Mouse (Mus musculus): Measurements from ENCODE around the gene Zfp27. TPM values are rescaled to one million over a fixed set of nuclear protein-coding genes. Genes with fewer than 3 reads are reported as not detected.
"Not testable (repeated sequence)": the region's sequence is repeated elsewhere in the genome, so short reads cannot be mapped to it uniquely, and the experiment has no call there.

Gene Zfp27
- total RNA-seq, 2 experiments from 2014 or later: 15.4 to 16.6 TPM

DNA sequence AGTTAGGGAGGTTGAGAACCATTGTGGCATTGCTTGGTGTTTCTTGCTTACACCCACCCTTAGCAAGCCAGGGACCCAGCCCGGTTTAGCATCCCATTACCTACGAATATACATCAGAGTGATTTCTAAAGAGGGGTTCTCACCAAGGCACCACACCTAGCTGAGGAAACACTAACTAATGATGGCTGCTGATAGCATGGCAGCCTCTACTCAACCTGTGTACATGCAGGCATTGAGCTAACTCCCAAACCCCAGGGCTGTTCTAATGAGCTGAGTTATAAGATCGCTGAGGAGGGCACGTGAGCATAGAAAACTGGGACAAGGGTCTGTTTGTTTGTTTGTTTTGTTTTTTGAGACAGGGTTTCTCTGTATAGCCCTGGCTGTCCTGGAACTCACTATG is 13.6 kb downstream of the Zfp27 start:
- DNase-seq (ENCODE audit: low spot score in 2 of 2): no peak

- DNase-seq (ENCODE audit: low spot score in 2 of 2): no peak
Measured at GRCm38 (mm10) chr7:29890501-29890900, 15.9 kb downstream of the Zfp27 start.

DNA sequence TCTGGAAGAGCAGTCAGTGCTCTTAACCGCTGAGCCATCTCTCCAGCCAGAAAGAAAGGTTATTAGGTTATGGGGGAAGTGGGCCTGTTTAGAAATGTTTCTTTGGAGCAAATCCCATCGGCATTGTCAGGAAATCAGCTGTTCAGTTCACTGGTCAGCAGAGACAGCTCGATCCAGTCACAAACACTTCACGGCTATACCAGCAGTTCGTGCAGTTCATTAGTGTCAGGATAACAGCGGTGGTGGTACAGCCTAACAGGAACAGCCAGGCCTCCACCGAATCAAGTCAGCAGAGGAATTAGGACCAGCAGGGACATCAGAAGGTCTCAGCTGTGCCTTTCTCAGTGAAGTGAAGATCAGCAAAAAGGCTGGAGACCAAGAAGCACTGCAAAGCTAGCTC is 25.5 kb downstream of the Zfp27 start:
- DNase-seq (ENCODE audit: low spot score in 2 of 2): no peak

DNA sequence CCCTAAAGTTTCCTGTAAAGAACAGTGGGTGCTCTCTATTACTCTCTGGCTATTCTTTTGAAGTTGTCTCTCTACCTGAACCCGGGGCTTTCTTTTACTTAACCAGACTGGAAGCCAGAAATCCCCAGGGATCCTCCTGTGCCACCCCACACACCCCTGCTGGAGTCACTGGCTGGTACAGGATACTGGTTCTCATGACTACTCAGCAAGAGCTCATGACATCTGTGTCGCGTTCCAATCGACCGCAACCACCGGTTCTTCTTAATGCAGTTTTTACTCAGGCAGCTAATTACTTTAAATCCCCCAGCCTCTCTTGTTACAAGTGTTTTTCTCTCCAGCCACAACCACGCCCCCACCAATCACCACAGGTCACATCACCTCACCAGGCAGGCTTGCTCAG is 26.3 kb downstream of the Zfp27 start:
- no peak for DNase-seq (ENCODE audit: low spot score in 2 of 2)

- not testable (repeated sequence) for DNase-seq (ENCODE audit: low spot score in 2 of 2)
Measured at GRCm38 (mm10) chr7:29877561-29877960, 28.8 kb downstream of the Zfp27 start.

DNA sequence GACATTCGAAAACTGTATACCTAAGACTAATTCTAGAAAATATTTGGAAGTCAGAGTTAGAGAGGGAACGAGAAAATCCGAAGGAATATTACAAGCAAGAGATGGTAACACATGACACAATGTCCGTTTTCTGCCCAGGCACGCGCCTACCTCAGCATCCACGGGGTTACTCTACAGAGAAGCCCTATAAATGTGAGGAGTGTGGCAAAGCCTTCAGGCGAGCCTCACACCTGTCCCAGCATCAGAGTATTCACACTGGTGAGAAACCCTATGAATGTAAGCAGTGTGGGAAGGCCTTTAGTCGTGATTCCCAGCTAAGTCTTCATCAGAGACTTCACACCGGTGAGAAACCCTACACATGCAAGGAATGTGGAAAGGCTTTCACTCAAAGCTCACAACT is 32.1 kb downstream of the Zfp27 start:
- no peak for DNase-seq (ENCODE audit: low spot score in 2 of 2)

DNA sequence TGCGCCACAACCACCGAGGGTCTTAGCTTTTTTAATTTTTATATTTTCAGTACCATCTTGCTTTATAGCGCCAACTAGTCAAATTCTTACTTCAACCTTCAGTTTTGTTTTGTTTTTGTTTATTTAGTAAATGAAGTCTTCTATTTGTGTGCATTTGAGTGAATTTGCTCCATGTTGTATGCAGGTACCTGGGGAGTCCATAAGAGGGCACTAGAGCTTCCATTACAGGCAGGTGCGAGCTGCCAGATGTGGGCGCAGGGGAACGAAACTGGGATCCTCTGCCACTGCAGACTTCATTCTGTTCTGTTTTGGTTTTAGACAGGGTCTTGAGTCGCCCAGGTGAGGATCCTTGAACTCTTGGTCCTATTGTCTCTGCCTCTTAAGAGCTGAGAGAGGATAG is 44.7 kb downstream of the Zfp27 start:
- no peak for DNase-seq (ENCODE audit: low spot score in 2 of 2)

GRCm38 (mm10) chr7:29859532-29860517 is 46.5 kb downstream of the Zfp27 start, which contains the start of gene Zfp420:
Zfp420 (plus strand) TSS chr7:29859979.
- DNase-seq (ENCODE audit: low spot score in 2 of 2): peak; percentile 41 to 68

DNA sequence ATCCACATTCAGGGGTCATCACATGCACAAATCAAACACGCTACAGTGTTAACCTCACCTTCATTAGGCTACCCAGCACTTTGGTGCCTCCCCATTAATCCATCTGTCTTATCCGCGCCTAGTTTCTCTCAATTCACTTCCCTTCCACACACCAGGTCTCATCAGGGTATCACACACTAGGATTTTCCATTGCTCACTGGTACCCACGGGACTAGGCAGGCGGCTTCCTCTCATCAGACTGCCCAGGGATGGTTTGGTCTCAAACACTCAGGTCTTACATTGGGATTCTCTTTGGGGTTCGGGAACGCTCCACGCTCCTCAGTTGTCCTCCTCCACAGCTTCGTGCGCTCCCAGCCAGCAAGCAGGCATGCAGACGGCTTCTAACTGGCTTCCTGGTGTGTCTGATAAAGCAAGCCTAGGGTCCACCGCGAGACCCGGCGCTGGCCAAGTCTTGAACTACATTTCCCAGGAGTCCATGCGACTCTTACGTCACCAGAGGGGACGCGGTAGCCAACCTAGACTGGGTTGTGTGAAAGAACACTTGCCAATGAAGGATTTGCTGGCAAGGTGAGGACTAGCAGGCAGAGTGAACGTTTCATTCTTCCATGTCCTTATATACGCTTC is 53.0 kb downstream of the Zfp27 start, which contains the start of gene Zfp940:
Gene Zfp940, minus strand, starts transcription at position 451 of the 624 bp plus-strand sequence.
- peak; percentile 21 to 51 for DNase-seq (ENCODE audit: low spot score in 2 of 2)

DNA sequence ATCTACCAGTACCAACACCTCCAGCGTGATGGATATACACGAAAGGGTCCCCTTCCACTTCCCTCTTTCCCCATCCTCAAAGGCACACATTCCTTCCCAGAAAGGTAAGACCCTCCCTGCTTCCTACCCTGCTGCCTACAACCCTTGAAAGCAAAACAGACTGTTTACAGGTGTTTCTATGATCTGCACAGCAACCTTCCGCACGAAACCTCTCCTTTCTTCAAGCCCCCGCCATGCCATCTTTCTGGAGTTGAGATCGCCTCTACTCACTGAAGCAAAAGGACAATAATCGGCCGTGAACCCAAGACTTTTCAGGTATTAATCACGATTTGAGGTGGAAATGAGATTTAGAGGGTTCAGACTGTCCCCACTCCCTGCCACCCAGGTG is 53.5 kb downstream of the Zfp27 start:
- no peak for DNase-seq (ENCODE audit: low spot score in 2 of 2)

- DNase-seq (ENCODE audit: low spot score in 2 of 2): no peak
Measured at GRCm38 (mm10) chr7:29844616-29845015, 61.8 kb downstream of the Zfp27 start.

Small RNA genes within 50 kb of the gene (microRNA-seq; reads per million reads assigned to microRNA genes)
- gene Mir7668: not detected

Other genes starting within 250 kb of the Zfp27 start
- under 1 TPM; 0.34 to 0.54 TPM for gene Catsperg2, start 179.5 kb downstream of the Zfp27 start, total RNA-seq (2021)
- gene Zfp84, start 138.0 kb downstream of the Zfp27 start, total RNA-seq (2021): 10 to 100 TPM; 14.3 TPM
- gene Zfp30, start 122.6 kb downstream of the Zfp27 start, total RNA-seq (2021): 1 to 10 TPM; 6.8 to 7.3 TPM
- gene Zfp790, start 90.5 kb downstream of the Zfp27 start, total RNA-seq (2021): 10 to 100 TPM; 17.9 to 18.4 TPM
- gene Zfp940, start 52.9 kb downstream of the Zfp27 start, total RNA-seq (2021): 1 to 10 TPM; 2.4 to 2.5 TPM
- gene Zfp420, start 46.6 kb downstream of the Zfp27 start, total RNA-seq (2021): 1 to 10 TPM; 5.2 to 5.4 TPM
- 10 to 100 TPM; 11.0 to 12.1 TPM for gene Zfp383, start 1.7 kb upstream of the Zfp27 start, total RNA-seq (2021)
- gene Zfp74, start 47.5 kb upstream of the Zfp27 start, total RNA-seq (2021): 10 to 100 TPM; 13.3 to 16.0 TPM
- gene Zfp568, start 77.4 kb upstream of the Zfp27 start, total RNA-seq (2021): 10 to 100 TPM; 22.8 to 26.2 TPM
- 1 to 10 TPM; 3.5 to 4.1 TPM for gene Zfp14, start 144.8 kb upstream of the Zfp27 start, total RNA-seq (2021)
- gene Zfp82, start 166.3 kb upstream of the Zfp27 start, total RNA-seq (2021): 1 to 10 TPM; 1.4 to 2.3 TPM
- not detected for gene Gm26920, start 183.8 kb upstream of the Zfp27 start, total RNA-seq (2021)
- 1 to 10 TPM; 6.1 to 7.0 TPM for gene Zfp566, start 184.0 kb upstream of the Zfp27 start, total RNA-seq (2021)
- 10 to 100 TPM; 50.7 to 52.1 TPM for gene Zfp260, start 188.2 kb upstream of the Zfp27 start, total RNA-seq (2021)
- 10 to 100 TPM in 1 of 2 experiments, 1 to 10 TPM in 1; 8.0 to 10.2 TPM for gene Zfp382, start 215.4 kb upstream of the Zfp27 start, total RNA-seq (2021)